Mouse (Mus musculus) liver, postnatal 0 days (tissue): Measurements from ENCODE around the gene Gm20388. TPM values are rescaled to one million over a fixed set of nuclear protein-coding genes. Genes with fewer than 3 reads are reported as not detected.

Experiments
- ATAC-seq: fragments of 200-750 bp; cut with Nextera tagmentation; 2 replicates; pipeline ENCODE4 v1.8.0; 2017; ENCODE audit warnings: mild to moderate bottlenecking, moderate library complexity
- DNase-seq: peaks from one replicate; pipeline ENCODE4 v3.0.0-alpha.2; 2016
- H3K27ac ChIP-seq: fragments of 300-500 bp; sonication (generic); 2 replicates; pipeline ENCODE4 v1.5.1; 2014; ENCODE audit warnings: antibody characterized with exemption, moderate library complexity, mild to moderate bottlenecking, low read depth
- H3K27me3 ChIP-seq: fragments of 300-500 bp; sonication (generic); 2 replicates; pipeline ENCODE4 v1.6.1; 2014; ENCODE audit warnings: low read length, control low read depth, mixed read lengths; ENCODE audit not compliant: insufficient read depth
- H3K36me3 ChIP-seq: fragments of 300-500 bp; sonication (generic); replicated peaks from 2 replicates; pipeline ENCODE4 v1.6.1; 2014; ENCODE audit warnings: mild to moderate bottlenecking, control low read depth, low read length, moderate library complexity, mixed read lengths; ENCODE audit not compliant: insufficient read depth
- H3K4me1 ChIP-seq: fragments of 300-500 bp; sonication (generic); 2 replicates; pipeline ENCODE4 v1.6.1; 2014; ENCODE audit warnings: antibody characterized with exemption, mild to moderate bottlenecking, control low read depth; ENCODE audit not compliant: insufficient read depth
- H3K4me2 ChIP-seq: fragments of 300-500 bp; sonication (generic); 2 replicates; pipeline ENCODE4 v1.6.1; 2014; ENCODE audit warnings: low read depth, mild to moderate bottlenecking, low read length, moderate library complexity, mixed read lengths
- H3K4me3 ChIP-seq: fragments of 300-500 bp; sonication (generic); 2 replicates; pipeline ENCODE4 v1.5.1; 2014; ENCODE audit warnings: low read depth, low read length
- H3K9ac ChIP-seq: fragments of 300-500 bp; sonication (generic); replicated peaks from 2 replicates; pipeline ENCODE4 v1.6.1; 2014; ENCODE audit warnings: mild to moderate bottlenecking, moderate library complexity
- H3K9me3 ChIP-seq: fragments of 300-500 bp; sonication (generic); 2 replicates; pipeline ENCODE4 v1.6.1; 2016; ENCODE audit warnings: mild to moderate bottlenecking, control low read depth, low read length, mixed read lengths
- CTCF ChIP-seq: sonication (generic); IDR thresholded peaks from 2 replicates; pipeline ENCODE4 v1.5.1; 2016; ENCODE audit warnings: antibody characterized with exemption, low read depth
- EP300 ChIP-seq: IDR thresholded peaks from 2 replicates; pipeline ENCODE4 v1.6.1; 2016; ENCODE audit warnings: antibody characterized with exemption, low read depth, mild to moderate bottlenecking
- WGBS: fragments of 180-500 bp; shearing (Covaris S2); extraction: QIAGEN DNeasy Blood & Tissue Kit; methylation state at CpG from one replicate; pipeline ENCODE4 v1.1.7; 2014; ENCODE audit not compliant: insufficient replicate concordance; 5-methylcytosine and 5-hydroxymethylcytosine counted together
- polyA plus RNA-seq: library from polyadenylated mRNA; unstranded; fragments of >200 nt; fragmentation: Nextera tagmentation; extraction: Ambion mirVana; gene quantifications from 2 replicates; pipeline ENCODE4 v1.2.1, GENCODE M21; 2015

Gm20388 gene
- polyA plus RNA-seq, 1 experiment from 2014 or later = not detected

DNA sequence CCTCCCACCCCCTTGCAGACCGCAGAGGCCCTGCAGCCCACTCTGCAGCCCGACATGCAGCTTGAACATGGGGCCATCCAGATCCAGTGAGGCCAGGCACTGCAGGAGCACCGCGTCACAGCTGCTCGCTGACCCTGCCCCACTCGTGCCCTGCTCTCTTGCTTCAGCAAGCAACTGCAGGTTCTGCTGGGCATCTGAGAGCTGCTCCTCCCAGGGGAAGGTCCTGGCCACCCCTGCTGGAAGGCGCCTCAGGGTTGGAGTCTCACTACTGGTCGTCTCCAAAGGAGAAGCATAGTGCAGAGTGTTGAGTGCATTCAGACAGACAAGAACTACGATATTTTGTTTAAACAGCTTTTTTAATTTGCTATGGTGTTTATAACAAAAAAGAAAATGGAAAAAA, 2114.9 kb downstream of the Gm20388 start:
- WGBS = 91% methylated on average over 9 of the region's 9 CpGs

DNA sequence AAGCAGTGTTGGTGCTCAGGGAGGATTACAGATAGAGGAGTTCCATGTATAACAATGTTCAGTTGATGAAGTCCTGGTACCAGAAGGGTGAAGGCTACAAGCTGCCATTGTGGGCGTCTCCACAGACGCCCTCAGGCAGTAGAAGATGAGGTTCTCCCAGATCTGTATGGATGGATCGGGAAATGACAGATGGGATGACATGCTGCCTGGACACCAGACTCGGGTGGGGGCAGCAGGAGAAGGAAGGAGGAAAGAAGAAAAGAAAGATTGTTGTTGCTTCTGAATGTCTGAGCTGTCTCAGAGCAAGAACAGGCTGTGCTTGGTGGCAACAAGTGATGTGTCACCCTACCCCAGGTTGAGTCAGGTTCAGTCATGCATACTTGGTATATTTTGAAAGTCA, 2117.5 kb downstream of the Gm20388 start:
- DNase-seq (no peak), ATAC-seq (no peak)
- no peak overlapping the region for H3K4me3 ChIP-seq
- H3K27ac ChIP-seq = no peak overlapping the region
- 83% methylated on average over 4 of the region's 4 CpGs for WGBS
- peaks cover 31% of the 10 kb centered on the region for H3K36me3 ChIP-seq
- no peak overlapping the region for H3K4me2 ChIP-seq
- H3K4me1 ChIP-seq = no peaks in the 10 kb centered on the region
- H3K27me3 ChIP-seq = no peaks in the 10 kb centered on the region; the same call in 1 of the 2 replicates
- no peaks in the 10 kb centered on the region for H3K9me3 ChIP-seq
- no peak overlapping the region for H3K9ac ChIP-seq
- TF ChIP-seq CTCF (no peak), EP300 (no peak)

More for the DNA sequence above, 2114.9 kb downstream of the Gm20388 start:
- Histone ChIP-seq H3K27ac (no peak overlapping the region), H3K36me3 (peaks cover 31% of the 10 kb centered on the region), H3K4me3 (no peak overlapping the region), H3K9ac (no peak overlapping the region), H3K9me3 (no peaks in the 10 kb centered on the region), H3K4me2 (no peak overlapping the region), H3K27me3 (no peaks in the 10 kb centered on the region), H3K4me1 (peaks cover 12% of the 10 kb centered on the region)
- no peak for DNase-seq
- TF ChIP-seq EP300 = no peak
- no peak for TF ChIP-seq CTCF
- no peak for ATAC-seq

- no peaks in the 10 kb centered on the region for H3K4me1 ChIP-seq
- 58% methylated on average over 7 of the region's 7 CpGs for WGBS
- DNase-seq (no peak), ATAC-seq (no peak)
- H3K27me3 ChIP-seq = no peaks in the 10 kb centered on the region; the same call in 1 of the 2 replicates
- H3K9ac ChIP-seq = no peak overlapping the region
- H3K36me3 ChIP-seq = peaks cover 12% of the 10 kb centered on the region
- TF ChIP-seq EP300 (no peak), CTCF (no peak)
- H3K4me3 ChIP-seq = no peak overlapping the region
- H3K4me2 ChIP-seq = no peak overlapping the region
- H3K9me3 ChIP-seq = no peaks in the 10 kb centered on the region
- no peak overlapping the region for H3K27ac ChIP-seq
Observed at GRCm38 (mm10) chr8:122030965-122031364, 2120.3 kb downstream of the Gm20388 start.

DNA sequence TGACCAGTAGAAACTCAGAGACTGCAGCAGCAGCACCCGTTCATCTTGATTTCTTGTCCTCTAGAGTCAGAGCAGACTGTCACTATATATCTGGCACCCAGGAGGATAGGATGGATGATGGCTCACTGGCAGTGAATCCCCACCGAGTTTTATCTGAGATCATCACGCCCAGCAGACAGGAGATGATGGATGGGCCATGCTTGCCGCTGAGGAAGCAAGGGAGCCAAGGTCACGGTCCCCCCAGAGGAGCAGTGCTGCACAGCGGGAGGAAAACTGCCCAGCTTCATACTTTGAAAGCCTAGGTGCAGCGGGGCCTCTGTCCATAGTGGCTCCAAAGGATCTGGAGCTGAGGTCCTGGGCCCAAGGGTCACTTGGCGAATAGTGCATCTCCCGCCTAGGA, 2122.1 kb downstream of the Gm20388 start:
- H3K9me3 ChIP-seq = no peaks in the 10 kb centered on the region
- no peak overlapping the region for H3K27ac ChIP-seq
- ATAC-seq (no peak), DNase-seq (no peak)
- no peaks in the 10 kb centered on the region; the same call in 1 of the 2 replicates for H3K27me3 ChIP-seq
- H3K4me1 ChIP-seq = no peaks in the 10 kb centered on the region
- H3K4me3 ChIP-seq = no peak overlapping the region
- no peak overlapping the region for H3K4me2 ChIP-seq
- 48% methylated on average over 9 of the region's 9 CpGs for WGBS
- TF ChIP-seq CTCF (no peak), EP300 (no peak)
- no peaks in the 10 kb centered on the region for H3K36me3 ChIP-seq
- H3K9ac ChIP-seq = no peak overlapping the region

- Histone ChIP-seq H3K4me1 (no peaks in the 10 kb centered on the region), H3K27me3 (no peaks in the 10 kb centered on the region; the same call in 1 of the 2 replicates), H3K4me3 (no peak overlapping the region), H3K27ac (no peak overlapping the region), H3K36me3 (no peaks in the 10 kb centered on the region), H3K9me3 (no peaks in the 10 kb centered on the region), H3K9ac (no peak overlapping the region), H3K4me2 (no peak overlapping the region)
- TF ChIP-seq CTCF (no peak), EP300 (no peak)
- ATAC-seq = no peak
- DNase-seq = no peak
- 61% methylated on average over 7 of the region's 7 CpGs for WGBS
Observed at GRCm38 (mm10) chr8:122035543-122035942, 2124.9 kb downstream of the Gm20388 start.

- no peaks in the 10 kb centered on the region for H3K4me1 ChIP-seq
- no peaks in the 10 kb centered on the region; the same call in 1 of the 2 replicates for H3K27me3 ChIP-seq
- H3K9me3 ChIP-seq = no peaks in the 10 kb centered on the region
- DNase-seq (no peak), ATAC-seq (no peak)
- H3K36me3 ChIP-seq = no peaks in the 10 kb centered on the region
- 68% methylated on average over 6 of the region's 6 CpGs for WGBS
- H3K4me3 ChIP-seq = no peak overlapping the region
- no peak overlapping the region for H3K27ac ChIP-seq
- no peak overlapping the region for H3K9ac ChIP-seq
- H3K4me2 ChIP-seq = no peak overlapping the region
- TF ChIP-seq CTCF (no peak), EP300 (no peak)
Observed at GRCm38 (mm10) chr8:122036325-122036724, 2125.7 kb downstream of the Gm20388 start.

GRCm38 (mm10) chr8:122037279-122037678, 2126.6 kb downstream of the Gm20388 start:
- DNase-seq (no peak), ATAC-seq (no peak)
- no peaks in the 10 kb centered on the region for H3K9me3 ChIP-seq
- H3K27me3 ChIP-seq = no peaks in the 10 kb centered on the region; the same call in 1 of the 2 replicates
- H3K36me3 ChIP-seq = no peaks in the 10 kb centered on the region
- WGBS = 61% methylated on average over 7 of the region's 7 CpGs
- no peak overlapping the region for H3K4me2 ChIP-seq
- TF ChIP-seq CTCF (no peak), EP300 (no peak)
- no peak overlapping the region for H3K4me3 ChIP-seq
- no peak overlapping the region for H3K27ac ChIP-seq
- no peaks in the 10 kb centered on the region for H3K4me1 ChIP-seq
- H3K9ac ChIP-seq = no peak overlapping the region
